Mouse (Mus musculus): ENCODE data around the gene Vars. TPM values are rescaled to one million over a fixed set of nuclear protein-coding genes. Genes with fewer than 3 reads are reported as not detected.
"Not testable (repeated sequence)": the region's sequence is repeated elsewhere in the genome, so short reads cannot be mapped to it uniquely, and the experiment has no call there.

Gene Vars
- total RNA-seq, 4 experiments from 2014 or later = 28.3 to 31.4 (median 29.3) TPM

GRCm38 (mm10) chr17:35003022-35003838, 2.4 kb downstream of the Vars start:
- no peak for DNase-seq (ENCODE audit: low spot score)

GRCm38 (mm10) chr17:35004075-35004717, 3.4 kb downstream of the Vars start:
- DNase-seq (ENCODE audit: low spot score) = no peak

- DNase-seq (ENCODE audit: low spot score) = no peak
Measured at GRCm38 (mm10) chr17:35005158-35005557, 4.4 kb downstream of the Vars start.

GRCm38 (mm10) chr17:35005902-35006301, 5.1 kb downstream of the Vars start:
- not testable (repeated sequence) for DNase-seq (ENCODE audit: low spot score)

GRCm38 (mm10) chr17:35007387-35007991, 6.7 kb downstream of the Vars start:
- DNase-seq (ENCODE audit: low spot score) = no peak

- DNase-seq (ENCODE audit: low spot score) = no peak
Measured at GRCm38 (mm10) chr17:35009586-35009985, 8.8 kb downstream of the Vars start.

GRCm38 (mm10) chr17:35011440-35011839, 10.7 kb downstream of the Vars start:
- no peak for DNase-seq (ENCODE audit: low spot score)

- no peak for DNase-seq (ENCODE audit: low spot score)
Measured at GRCm38 (mm10) chr17:35012430-35012829, 11.6 kb downstream of the Vars start.

- no peak for DNase-seq (ENCODE audit: low spot score)
Measured at GRCm38 (mm10) chr17:35013221-35013620, 12.4 kb downstream of the Vars start.

- DNase-seq (ENCODE audit: low spot score) = no peak
Measured at GRCm38 (mm10) chr17:35015296-35015695, 14.5 kb downstream of the Vars start.

GRCm38 (mm10) chr17:35016376-35016775, 15.6 kb downstream of the Vars start, which contains the start of gene Vwa7:
Vwa7 (plus strand) TSS chr17:35016579.
- DNase-seq (ENCODE audit: low spot score) = no peak

GRCm38 (mm10) chr17:35016791-35017705, 16.3 kb downstream of the Vars start:
- no peak for DNase-seq (ENCODE audit: low spot score)

GRCm38 (mm10) chr17:35017706-35018030, 16.9 kb downstream of the Vars start:
- DNase-seq (ENCODE audit: low spot score) = no peak

GRCm38 (mm10) chr17:35018171-35018570, 17.4 kb downstream of the Vars start:
- DNase-seq (ENCODE audit: low spot score) = no peak

- DNase-seq (ENCODE audit: low spot score) = no peak
Measured at GRCm38 (mm10) chr17:35019894-35020293, 19.1 kb downstream of the Vars start.

- DNase-seq (ENCODE audit: low spot score) = no peak
Measured at GRCm38 (mm10) chr17:35020551-35020950, 19.8 kb downstream of the Vars start.

- DNase-seq (ENCODE audit: low spot score) = peak; percentile 91
Measured at GRCm38 (mm10) chr17:35021163-35021808, 20.5 kb downstream of the Vars start.

- DNase-seq (ENCODE audit: low spot score) = peak; percentile 59
Measured at GRCm38 (mm10) chr17:35021842-35022477, 21.2 kb downstream of the Vars start.

- DNase-seq (ENCODE audit: low spot score) = no peak
Measured at GRCm38 (mm10) chr17:35022541-35023060, 21.8 kb downstream of the Vars start.

GRCm38 (mm10) chr17:35023221-35023620, 22.4 kb downstream of the Vars start:
- DNase-seq (ENCODE audit: low spot score) = no peak

All from heart, adult 8-10 months (tissue).